Mouse (Mus musculus) limb, embryonic 13.5 days (tissue): ENCODE data around the gene Nudcd3. TPM values are rescaled to one million over a fixed set of nuclear protein-coding genes. Genes with fewer than 3 reads are reported as not detected.
"Not testable (repeated sequence)": the region's sequence is repeated elsewhere in the genome, so short reads cannot be mapped to it uniquely, and the experiment has no call there.

ENCODE experiments used
- ATAC-seq: fragments of 200-750 bp; cut with Nextera tagmentation; 2 replicates; pipeline ENCODE4 v1.8.0; 2017; ENCODE audit warnings: low read depth, moderate number of reproducible peaks, moderate TSS enrichment; ENCODE audit not compliant: low FRiP score
- H3K27ac ChIP-seq: fragments of 300-500 bp; sonication (generic); 2 replicates; pipeline ENCODE4 v1.5.1; 2015; ENCODE audit warnings: inconsistent platforms, mild to moderate bottlenecking, moderate library complexity
- H3K27me3 ChIP-seq: fragments of 300-500 bp; sonication (generic); 2 replicates; pipeline ENCODE4 v1.6.1; 2015; ENCODE audit warnings: mild to moderate bottlenecking, inconsistent platforms
- H3K36me3 ChIP-seq: fragments of 300-500 bp; sonication (generic); 2 replicates; pipeline ENCODE4 v1.6.1; 2015; ENCODE audit warnings: inconsistent platforms, mild to moderate bottlenecking, moderate library complexity
- H3K4me1 ChIP-seq: fragments of 300-500 bp; sonication (generic); 2 replicates; pipeline ENCODE4 v1.6.1; 2015; ENCODE audit warnings: inconsistent platforms
- H3K4me2 ChIP-seq: fragments of 300-500 bp; sonication (generic); replicated peaks from 2 replicates; pipeline ENCODE4 v1.6.1; 2015; ENCODE audit warnings: inconsistent platforms, mild to moderate bottlenecking, moderate library complexity
- H3K4me3 ChIP-seq: fragments of 300-500 bp; sonication (generic); 2 replicates; pipeline ENCODE4 v1.5.1; 2015; ENCODE audit warnings: moderate library complexity, mild to moderate bottlenecking, inconsistent platforms
- H3K9ac ChIP-seq: fragments of 300-500 bp; sonication (generic); 2 replicates; pipeline ENCODE4 v1.6.1; 2015; ENCODE audit warnings: mild to moderate bottlenecking, inconsistent platforms
- H3K9me3 ChIP-seq: fragments of 300-500 bp; sonication (generic); 2 replicates; pipeline ENCODE4 v1.6.1; 2016; ENCODE audit warnings: inconsistent platforms
- WGBS: fragments of 180-500 bp; shearing (Covaris S2); methylation state at CpG from one replicate; pipeline ENCODE4 v1.1.7; 2015; 5-methylcytosine and 5-hydroxymethylcytosine counted together
- polyA plus RNA-seq: library from polyadenylated mRNA; unstranded; fragments of >200 nt; fragmentation: Nextera tagmentation; extraction: Ambion mirVana; gene quantifications from 2 replicates; pipeline ENCODE4 v1.2.1, GENCODE M21; 2015

The Nudcd3 gene
- polyA plus RNA-seq, 1 experiment from 2014 or later = 44.0 TPM

GRCm38 (mm10) chr11:6111734-6112484, 88.3 kb downstream of the Nudcd3 start:
- WGBS = 91% methylated on average over 5 of the region's 5 CpGs
- Histone ChIP-seq H3K9me3 (no peaks in the 10 kb centered on the region), H3K27ac (no peak overlapping the region), H3K4me1 (no peaks in the 10 kb centered on the region), H3K4me2 (no peak overlapping the region), H3K36me3 (peaks cover 78% of the 10 kb centered on the region), H3K27me3 (no peaks in the 10 kb centered on the region), H3K9ac (no peak overlapping the region), H3K4me3 (no peak overlapping the region)
- no peak for ATAC-seq

- Histone ChIP-seq H3K4me1 (no peaks in the 10 kb centered on the region), H3K27ac (no peak overlapping the region), H3K4me2 (no peak overlapping the region), H3K9ac (no peak overlapping the region), H3K36me3 (peaks cover 84% of the 10 kb centered on the region), H3K4me3 (no peak overlapping the region), H3K27me3 (no peaks in the 10 kb centered on the region), H3K9me3 (no peaks in the 10 kb centered on the region)
- ATAC-seq = no peak
Observed at GRCm38 (mm10) chr11:6109990-6110389, 90.2 kb downstream of the Nudcd3 start.

GRCm38 (mm10) chr11:6108296-6108695, 91.9 kb downstream of the Nudcd3 start:
- H3K27me3 ChIP-seq = no peaks in the 10 kb centered on the region
- H3K9ac ChIP-seq = no peak overlapping the region
- peaks cover 82% of the 10 kb centered on the region for H3K36me3 ChIP-seq
- no peaks in the 10 kb centered on the region for H3K4me1 ChIP-seq
- H3K4me3 ChIP-seq = no peak overlapping the region
- no peak for ATAC-seq
- whole genome bisulfite sequencing = 94% methylated on average over 5 of the region's 5 CpGs
- H3K9me3 ChIP-seq = no peaks in the 10 kb centered on the region
- no peak overlapping the region for H3K4me2 ChIP-seq
- H3K27ac ChIP-seq = no peak overlapping the region

- Histone ChIP-seq H3K4me2 (no peak overlapping the region), H3K4me1 (no peaks in the 10 kb centered on the region), H3K9me3 (no peaks in the 10 kb centered on the region), H3K9ac (no peak overlapping the region), H3K36me3 (peaks cover 77% of the 10 kb centered on the region), H3K27ac (no peak overlapping the region), H3K4me3 (no peak overlapping the region), H3K27me3 (no peaks in the 10 kb centered on the region)
- no peak for ATAC-seq
- WGBS = 90% methylated on average over 3 of the region's 3 CpGs
Observed at GRCm38 (mm10) chr11:6107722-6108121, 92.5 kb downstream of the Nudcd3 start.

- Histone ChIP-seq H3K36me3 (peaks cover 48% of the 10 kb centered on the region), H3K4me3 (no peak overlapping the region), H3K9me3 (no peaks in the 10 kb centered on the region), H3K9ac (no peak overlapping the region), H3K27ac (no peak overlapping the region), H3K27me3 (no peaks in the 10 kb centered on the region), H3K4me1 (no peaks in the 10 kb centered on the region), H3K4me2 (no peak overlapping the region)
- ATAC-seq = no peak
- WGBS = 89% methylated on average over 5 of the region's 5 CpGs
Observed at GRCm38 (mm10) chr11:6104734-6105133, 95.5 kb downstream of the Nudcd3 start.

- not testable (repeated sequence) for ATAC-seq
- WGBS = 81% methylated on average over 3 of the region's 3 CpGs
Observed at GRCm38 (mm10) chr11:6096637-6097036, 103.6 kb downstream of the Nudcd3 start.

GRCm38 (mm10) chr11:6086991-6087390, 113.2 kb downstream of the Nudcd3 start:
- ATAC-seq = no peak
- Histone ChIP-seq H3K36me3 (no peaks in the 10 kb centered on the region), H3K27me3 (no peaks in the 10 kb centered on the region), H3K9me3 (no peaks in the 10 kb centered on the region), H3K27ac (no peak overlapping the region), H3K9ac (no peak overlapping the region), H3K4me3 (no peak overlapping the region), H3K4me1 (0 out of 2 replicates have a peak, but pooled peaks cover 6% of the 10 kb centered on the region), H3K4me2 (no peak overlapping the region)
- 61% methylated on average over 4 of the region's 4 CpGs for WGBS

More at GRCm38 (mm10) chr11:6096637-6097036, 103.6 kb downstream of the Nudcd3 start:
- H3K27me3 ChIP-seq, H3K9ac ChIP-seq, H3K4me3 ChIP-seq, H3K4me2 ChIP-seq, H3K9me3 ChIP-seq, H3K4me1 ChIP-seq, H3K27ac ChIP-seq, H3K36me3 ChIP-seq: not testable (repeated sequence)

- H3K9me3 ChIP-seq = no peaks in the 10 kb centered on the region
- H3K4me2 ChIP-seq = no peak overlapping the region
- no peaks in the 10 kb centered on the region for H3K36me3 ChIP-seq
- WGBS = 80% methylated on average over 2 of the region's 2 CpGs
- ATAC-seq = no peak
- no peak overlapping the region for H3K4me3 ChIP-seq
- peaks cover 5% of the 10 kb centered on the region; the same call in 1 of the 2 replicates for H3K4me1 ChIP-seq
- H3K27me3 ChIP-seq = no peaks in the 10 kb centered on the region
- no peak overlapping the region for H3K9ac ChIP-seq
- H3K27ac ChIP-seq = no peak overlapping the region
Observed at GRCm38 (mm10) chr11:6078737-6079136, 121.5 kb downstream of the Nudcd3 start.

GRCm38 (mm10) chr11:6075618-6076066, 124.6 kb downstream of the Nudcd3 start:
- peaks cover 5% of the 10 kb centered on the region; the same call in 1 of the 2 replicates for H3K4me1 ChIP-seq
- H3K9ac ChIP-seq = no peak overlapping the region
- H3K36me3 ChIP-seq = no peaks in the 10 kb centered on the region
- H3K4me2 ChIP-seq = no peak overlapping the region
- no peak for ATAC-seq
- no peaks in the 10 kb centered on the region for H3K9me3 ChIP-seq
- H3K4me3 ChIP-seq = no peak overlapping the region
- WGBS = 54% methylated on average over 8 of the region's 8 CpGs
- H3K27me3 ChIP-seq = peaks cover 18% of the 10 kb centered on the region
- H3K27ac ChIP-seq = no peak overlapping the region

GRCm38 (mm10) chr11:6068181-6068957, 131.8 kb downstream of the Nudcd3 start:
- Histone ChIP-seq H3K4me2 (peak overlapping the region; percentile 42), H3K36me3 (no peaks in the 10 kb centered on the region), H3K27me3 (peaks cover 91% of the 10 kb centered on the region), H3K9ac (0 out of 2 replicates have a peak overlapping the region, but pooled peaks have one; percentile 31), H3K4me3 (peak overlapping the region; percentile 17; the same call in 1 of the 2 replicates), H3K27ac (no peak overlapping the region), H3K4me1 (peaks cover 26% of the 10 kb centered on the region), H3K9me3 (no peaks in the 10 kb centered on the region)
- 7% methylated on average over 17 of the region's 19 CpGs for WGBS
- 0 out of 2 replicates have a peak, but pooled peaks have one; percentile 28 for ATAC-seq

GRCm38 (mm10) chr11:6067160-6067559, 133.1 kb downstream of the Nudcd3 start:
- Histone ChIP-seq H3K4me3 (no peak overlapping the region), H3K4me1 (peaks cover 26% of the 10 kb centered on the region), H3K9ac (no peak overlapping the region), H3K9me3 (no peaks in the 10 kb centered on the region), H3K36me3 (no peaks in the 10 kb centered on the region), H3K4me2 (no peak overlapping the region), H3K27me3 (peaks cover 100% of the 10 kb centered on the region), H3K27ac (no peak overlapping the region)
- 32% methylated on average over 9 of the region's 9 CpGs for WGBS
- no peak for ATAC-seq

GRCm38 (mm10) chr11:6066176-6066575, 134.0 kb downstream of the Nudcd3 start, which contains the start of gene Camk2b:
TSS of gene Camk2b (minus strand) at chr11:6066362.
- no peaks in the 10 kb centered on the region for H3K36me3 ChIP-seq
- peak within 1 kb of the TSS; percentile 95 for H3K4me2 ChIP-seq
- H3K4me3 ChIP-seq = peak within 1 kb of the TSS; percentile 60
- H3K27ac ChIP-seq = no peak within 1 kb of the TSS
- H3K9ac ChIP-seq = peak within 1 kb of the TSS; percentile 56
- 17% methylated on average over 6 of the region's 6 CpGs for WGBS
- H3K9me3 ChIP-seq = no peaks in the 10 kb centered on the region
- peaks cover 26% of the 10 kb centered on the region for H3K4me1 ChIP-seq
- no peak for ATAC-seq
- peaks cover 100% of the 10 kb centered on the region for H3K27me3 ChIP-seq
